Mouse (Mus musculus) liver, embryonic 11.5 days (tissue): ENCODE data around the gene Rab12. TPM values are rescaled to one million over a fixed set of nuclear protein-coding genes. Genes with fewer than 3 reads are reported as not detected.

Source experiments
- ATAC-seq: fragments of 200-750 bp; cut with Nextera tagmentation; replicated peaks from 2 replicates; pipeline ENCODE4 v1.8.0; 2017; ENCODE audit warnings: moderate number of reproducible peaks, mild to moderate bottlenecking, moderate TSS enrichment, moderate library complexity; ENCODE audit not compliant: low FRiP score
- DNase-seq: peaks from one replicate; pipeline ENCODE4 v3.0.0-alpha.2; 2017; ENCODE audit warnings: low spot score
- H3K27ac ChIP-seq: fragments of 300-500 bp; sonication (generic); 2 replicates; pipeline ENCODE4 v1.5.1; 2014; ENCODE audit warnings: mild to moderate bottlenecking, low read depth, low read length, control low read depth
- H3K27me3 ChIP-seq: fragments of 300-500 bp; sonication (generic); replicated peaks from 2 replicates; pipeline ENCODE4 v1.6.1; 2014; ENCODE audit warnings: low read length, mixed read lengths; ENCODE audit not compliant: control insufficient read depth, insufficient read depth
- H3K36me3 ChIP-seq: fragments of 300-500 bp; sonication (generic); 2 replicates; pipeline ENCODE4 v1.6.1; 2014; ENCODE audit warnings: mild to moderate bottlenecking, low read length, moderate library complexity, mixed read lengths; ENCODE audit not compliant: control insufficient read depth, insufficient read depth
- H3K4me1 ChIP-seq: fragments of 300-500 bp; sonication (generic); replicated peaks from 2 replicates; pipeline ENCODE4 v1.6.1; 2014; ENCODE audit warnings: low read length, mixed read lengths; ENCODE audit not compliant: control insufficient read depth, insufficient read depth
- H3K4me2 ChIP-seq: fragments of 300-500 bp; sonication (generic); 2 replicates; pipeline ENCODE4 v1.6.1; 2014; ENCODE audit warnings: mild to moderate bottlenecking, control low read depth, moderate library complexity
- H3K4me3 ChIP-seq: fragments of 300-500 bp; sonication (generic); 2 replicates; pipeline ENCODE4 v1.5.1; 2014; ENCODE audit warnings: low read depth, low read length, control low read depth
- H3K9ac ChIP-seq: fragments of 300-500 bp; sonication (generic); 2 replicates; pipeline ENCODE4 v1.6.1; 2014; ENCODE audit warnings: low read depth, low read length, control low read depth
- H3K9me3 ChIP-seq: fragments of 300-500 bp; sonication (generic); 2 replicates; pipeline ENCODE4 v1.6.1; 2016; ENCODE audit warnings: low read length, inconsistent platforms, mixed read lengths; ENCODE audit not compliant: control insufficient read depth
- WGBS: fragments of 180-500 bp; shearing (Covaris S2); extraction: QIAGEN DNeasy Blood & Tissue Kit; methylation state at CpG from one replicate; pipeline ENCODE4 v1.1.7; 2014; 5-methylcytosine and 5-hydroxymethylcytosine counted together
- polyA plus RNA-seq: library from polyadenylated mRNA; unstranded; fragments of >200 nt; fragmentation: Nextera tagmentation; extraction: Ambion mirVana; gene quantifications from 2 replicates; pipeline ENCODE4 v1.2.1, GENCODE M21; 2014

Gene Rab12
- polyA plus RNA-seq, 1 experiment from 2014 or later, result 24.5 TPM

DNA sequence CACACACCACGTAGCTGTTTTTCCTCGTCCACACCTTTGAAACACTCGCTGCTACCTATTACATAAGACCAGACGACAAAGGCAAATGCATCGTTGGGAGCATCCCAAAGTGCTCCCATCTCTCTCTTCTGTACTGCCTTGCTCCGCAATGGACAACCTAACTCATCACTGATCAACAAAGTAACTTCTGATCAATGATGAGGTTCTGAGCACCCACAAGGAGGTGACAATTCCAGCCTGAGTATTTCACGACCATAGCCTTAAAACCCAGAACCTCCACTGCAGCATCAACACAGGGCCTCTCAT, 72.6 kb downstream of the Rab12 start:
- H3K27ac ChIP-seq, result no peak overlapping the region
- no peaks in the 10 kb centered on the region; the same call in 1 of the 2 replicates for H3K4me1 ChIP-seq
- no peak overlapping the region for H3K9ac ChIP-seq
- peaks cover 59% of the 10 kb centered on the region for H3K27me3 ChIP-seq
- ATAC-seq (no peak), DNase-seq (no peak)
- no peak overlapping the region for H3K4me2 ChIP-seq
- no peak overlapping the region for H3K4me3 ChIP-seq
- 50% methylated on average over 7 of the region's 7 CpGs for WGBS
- no peaks in the 10 kb centered on the region for H3K9me3 ChIP-seq
- H3K36me3 ChIP-seq, result no peaks in the 10 kb centered on the region

DNA sequence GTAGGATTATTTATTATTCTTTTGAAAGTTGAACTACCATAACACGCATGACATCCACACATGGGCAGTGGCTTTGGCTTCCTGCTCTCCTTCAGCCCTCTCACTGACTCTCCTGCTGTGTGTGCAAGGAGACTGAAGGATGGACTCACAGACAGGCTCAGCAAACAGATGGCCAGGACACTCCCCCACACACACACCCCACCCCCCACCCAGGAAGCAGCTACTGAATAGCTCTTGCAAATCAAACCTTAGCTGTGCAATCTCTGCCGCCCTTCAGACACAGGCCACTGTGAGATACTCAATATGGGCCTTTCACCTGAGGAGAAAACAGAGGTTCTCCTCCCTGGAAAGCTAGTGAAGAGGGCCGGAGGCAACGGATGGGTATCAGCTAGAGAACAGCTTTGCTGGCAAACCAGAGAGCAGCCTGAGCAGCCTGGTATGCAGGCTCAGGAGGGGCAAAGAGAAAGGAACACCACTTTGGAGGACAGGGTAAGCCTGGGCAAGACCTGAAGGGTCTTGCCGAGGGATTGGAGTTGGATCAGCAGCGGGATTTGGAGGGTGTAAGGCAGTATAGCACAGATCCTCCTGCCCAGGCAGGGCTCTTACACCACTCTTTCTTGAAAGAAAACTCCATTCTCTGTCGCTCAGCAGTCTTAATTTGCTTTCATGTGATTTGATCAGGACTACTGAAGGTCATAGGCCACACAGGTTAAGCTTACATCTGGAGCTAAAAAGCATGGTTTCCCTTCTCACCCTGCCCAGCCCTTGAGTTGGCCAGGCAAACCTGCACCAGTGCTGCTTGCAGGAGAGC, 73.1 kb downstream of the Rab12 start:
- no peak for ATAC-seq
- no peaks in the 10 kb centered on the region; the same call in 1 of the 2 replicates for H3K4me1 ChIP-seq
- H3K4me3 ChIP-seq, result no peak overlapping the region
- H3K9ac ChIP-seq, result no peak overlapping the region
- no peak overlapping the region for H3K4me2 ChIP-seq
- H3K36me3 ChIP-seq, result no peaks in the 10 kb centered on the region
- H3K27me3 ChIP-seq, result peaks cover 54% of the 10 kb centered on the region
- DNase-seq, result no peak
- WGBS, result 51% methylated on average over 7 of the region's 7 CpGs
- no peaks in the 10 kb centered on the region for H3K9me3 ChIP-seq
- no peak overlapping the region for H3K27ac ChIP-seq

Other genes with a start within 250 kb of the Rab12 start
- 0.96 and 1.7 TPM in 2 replicates for gene Mtcl1, start 70.0 kb downstream of the Rab12 start, polyA plus RNA-seq
- gene Themis3, start 74.9 kb upstream of the Rab12 start, polyA plus RNA-seq, result not detected in 2 replicates